In the genomic region with DNA sequence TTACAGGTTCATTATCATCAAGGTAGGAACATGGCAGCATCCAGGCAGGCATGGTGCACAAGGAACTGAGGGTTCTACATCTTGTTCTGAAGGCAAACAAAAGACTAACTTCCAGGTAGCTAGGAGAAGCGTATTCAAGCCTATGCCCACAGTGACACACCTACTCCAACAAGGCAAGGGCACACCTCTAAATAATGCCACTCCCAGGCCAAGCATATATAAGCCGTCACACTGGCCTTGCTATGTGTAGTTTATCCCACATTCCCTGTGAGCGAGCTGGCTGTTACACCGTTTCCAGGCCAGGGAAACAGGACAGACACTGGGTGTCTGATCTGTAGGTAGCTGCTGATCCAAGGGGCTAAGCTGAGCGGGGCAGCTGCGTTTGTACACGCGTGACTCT, we compare ENCODE assay signal across 40 mouse cellular contexts. TPM values are rescaled to one million over a fixed set of nuclear protein-coding genes. Genes with fewer than 3 reads are reported as not detected.
"Had no signal": no experiment of that assay in that cellular context is flagged by ENCODE, and none has a peak within 500 bp of the region (broad histone marks: within the 10 kb centered on the region; RNA-seq: fewer than 3 reads in every experiment).

No protein-coding gene starts in this region.

- DNase-seq: heart, postnatal 10 days; heart, postnatal 14 days; heart, postnatal 36 days; heart, postnatal 4 days; kidney, adult 11 months; kidney, adult 18-20 months; kidney, adult 2 months; kidney, adult 8-10 months; kidney, adult 9 months; kidney, postnatal 10 days; kidney, postnatal 14 days; kidney, postnatal 25 days; kidney, postnatal 36 days; kidney, postnatal 4 days; layer of hippocampus, adult 9-11 months had no signal

- H3K27ac ChIP-seq: heart, embryonic 10.5 days; heart, embryonic 13.5 days; heart, embryonic 15.5 days; hindbrain, embryonic 10.5 days; hindbrain, embryonic 12.5 days; hindbrain, embryonic 13.5 days; hindbrain, embryonic 14.5 days; hindbrain, embryonic 15.5 days; hindbrain, postnatal 0 days; intestine, embryonic 15.5 days; kidney, embryonic 15.5 days; kidney, postnatal 0 days; layer of hippocampus, adult 2 months had no signal

- H3K9ac ChIP-seq: heart, embryonic 12.5 days; heart, embryonic 13.5 days; heart, embryonic 15.5 days; hindbrain, embryonic 12.5 days; hindbrain, embryonic 13.5 days; hindbrain, embryonic 14.5 days; hindbrain, embryonic 15.5 days; intestine, embryonic 15.5 days; kidney, embryonic 15.5 days had no signal

- H3K9me3 ChIP-seq: heart, embryonic 10.5 days; heart, embryonic 12.5 days; heart, embryonic 13.5 days; heart, embryonic 15.5 days; hindbrain, embryonic 10.5 days; hindbrain, embryonic 12.5 days; hindbrain, embryonic 13.5 days; hindbrain, embryonic 15.5 days; intestine, embryonic 15.5 days; kidney, embryonic 15.5 days had no signal

- ATAC-seq: hindbrain, embryonic 16.5 days; hindbrain, postnatal 0 days; inflammation-experienced regulatory T-cells, adult 6 months; intestine, embryonic 15.5 days; intestine, embryonic 16.5 days; intestine, postnatal 0 days had no signal

- H3K27me3 ChIP-seq: heart, embryonic 12.5 days; heart, embryonic 13.5 days; heart, embryonic 15.5 days; hindbrain, embryonic 12.5 days; hindbrain, embryonic 13.5 days; hindbrain, embryonic 15.5 days; intestine, embryonic 15.5 days; kidney, embryonic 15.5 days had no signal

- H3K4me3 ChIP-seq: heart, embryonic 10.5 days; heart, embryonic 12.5 days; heart, embryonic 13.5 days; heart, embryonic 15.5 days; hindbrain, embryonic 10.5 days; hindbrain, embryonic 12.5 days; hindbrain, embryonic 13.5 days; hindbrain, embryonic 15.5 days; intestine, embryonic 15.5 days; kidney, embryonic 15.5 days; layer of hippocampus, adult 2 months had no signal

- H3K4me2 ChIP-seq: heart, embryonic 11.5 days; heart, embryonic 12.5 days; heart, embryonic 13.5 days; heart, embryonic 15.5 days; hindbrain, embryonic 12.5 days; hindbrain, embryonic 13.5 days; hindbrain, embryonic 14.5 days; hindbrain, embryonic 15.5 days; intestine, embryonic 15.5 days; kidney, embryonic 15.5 days had no signal

- H3K4me1 ChIP-seq: hindbrain, embryonic 10.5 days; hindbrain, embryonic 12.5 days; hindbrain, embryonic 13.5 days; hindbrain, embryonic 15.5 days; intestine, embryonic 15.5 days; kidney, embryonic 15.5 days had no signal

RNA-seq across cellular contexts. Expression of gene Spo11, which starts 33.9 kb away (rescaled TPM):
- total RNA-seq: heart, adult 8-10 months; heart, postnatal 10 days; heart, postnatal 25 days; heart, postnatal 36 days; heart, postnatal 4 days; layer of hippocampus, adult 18-20 months; layer of hippocampus, postnatal 25 days had no signal
- polyA plus RNA-seq: heart, embryonic 14.5 days; heart, embryonic 15.5 days; intestine, embryonic 14.5 days; intestine, postnatal 0 days had no signal
